Mouse (Mus musculus) layer of hippocampus, postnatal 25 days (tissue): ENCODE data around the gene Mfap2. TPM values are rescaled to one million over a fixed set of nuclear protein-coding genes. Genes with fewer than 3 reads are reported as not detected.
A peak's percentile ranks its signal among the peaks of the same experiment; 100 is the strongest.

ENCODE experiments used
- DNase-seq, 2 experiments: peaks; one replicate each; pipeline ENCODE4 v3.0.0; 2022; ENCODE audit warnings: mixed read lengths in 2 of 2, low spot score in 1 of 2; ENCODE audit errors: extremely low spot score in 1 of 2
- total RNA-seq, 2 experiments: library from RNA; stranded (reverse); gene quantifications; 2 replicates each; pipeline ENCODE4 v1.2.3; 2021

Mfap2 gene
- total RNA-seq, 2 experiments from 2014 or later = 5.2 to 5.7 TPM

- DNase-seq = no peak
Measured at GRCm38 (mm10) chr4:141020811-141021613, 10.8 kb downstream of the Mfap2 start.

DNA sequence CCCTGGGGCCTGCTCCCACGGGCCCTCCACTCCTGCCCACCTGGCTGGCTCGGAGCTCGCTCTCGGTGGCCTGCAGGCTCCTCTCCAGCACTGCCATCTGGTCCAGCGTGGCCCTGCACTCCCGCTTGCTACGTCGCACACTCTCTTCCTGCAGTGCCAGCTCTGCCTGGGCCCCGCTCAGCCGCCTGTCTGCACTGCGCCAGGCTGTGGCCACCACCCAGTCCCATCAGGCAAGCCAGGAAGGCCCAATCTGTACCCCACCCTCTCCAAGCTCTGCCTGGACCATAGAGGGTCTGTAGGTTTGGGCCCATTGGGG is 11.4 kb downstream of the Mfap2 start:
- no peak for DNase-seq

DNA sequence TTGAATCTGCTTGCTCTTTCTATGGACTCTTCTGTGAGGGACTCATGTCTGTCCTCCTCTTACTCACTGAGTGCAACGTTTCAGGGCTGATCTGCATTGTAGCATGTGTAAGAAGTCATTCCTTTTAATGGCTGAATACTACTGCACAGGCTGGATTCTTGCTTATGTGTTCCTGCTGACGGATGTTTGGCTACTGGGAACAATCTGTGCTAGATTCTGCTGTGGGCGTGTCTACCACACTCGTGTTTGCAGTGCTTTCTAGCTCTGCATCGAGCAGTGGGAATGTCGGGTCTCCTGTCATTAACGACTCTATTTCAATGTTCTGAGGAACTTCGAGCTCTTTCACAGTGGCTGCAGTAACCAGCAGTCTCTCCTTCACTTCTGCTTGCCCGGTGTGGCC is 13.8 kb downstream of the Mfap2 start:
- DNase-seq = no peak

DNA sequence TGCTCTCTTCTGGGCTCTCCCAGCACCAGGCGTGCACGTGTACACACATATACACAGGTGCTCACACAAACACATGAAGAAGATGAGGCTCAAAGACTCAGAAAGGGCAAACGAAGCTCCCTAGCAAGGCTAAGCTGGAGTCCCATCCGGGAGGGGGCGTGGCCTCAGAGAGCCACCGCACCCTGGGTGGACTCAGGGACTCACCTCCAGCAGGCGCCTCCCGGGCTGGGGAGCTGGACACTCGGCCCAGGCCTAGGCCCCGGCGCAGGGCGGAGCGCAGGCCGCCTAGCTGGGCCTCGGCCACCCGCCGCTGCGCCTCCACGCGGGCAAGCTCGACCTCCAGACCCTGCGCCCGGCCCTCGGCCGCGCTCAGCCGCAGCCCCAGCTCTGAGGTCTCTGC is 14.8 kb downstream of the Mfap2 start:
- DNase-seq = no peak

DNA sequence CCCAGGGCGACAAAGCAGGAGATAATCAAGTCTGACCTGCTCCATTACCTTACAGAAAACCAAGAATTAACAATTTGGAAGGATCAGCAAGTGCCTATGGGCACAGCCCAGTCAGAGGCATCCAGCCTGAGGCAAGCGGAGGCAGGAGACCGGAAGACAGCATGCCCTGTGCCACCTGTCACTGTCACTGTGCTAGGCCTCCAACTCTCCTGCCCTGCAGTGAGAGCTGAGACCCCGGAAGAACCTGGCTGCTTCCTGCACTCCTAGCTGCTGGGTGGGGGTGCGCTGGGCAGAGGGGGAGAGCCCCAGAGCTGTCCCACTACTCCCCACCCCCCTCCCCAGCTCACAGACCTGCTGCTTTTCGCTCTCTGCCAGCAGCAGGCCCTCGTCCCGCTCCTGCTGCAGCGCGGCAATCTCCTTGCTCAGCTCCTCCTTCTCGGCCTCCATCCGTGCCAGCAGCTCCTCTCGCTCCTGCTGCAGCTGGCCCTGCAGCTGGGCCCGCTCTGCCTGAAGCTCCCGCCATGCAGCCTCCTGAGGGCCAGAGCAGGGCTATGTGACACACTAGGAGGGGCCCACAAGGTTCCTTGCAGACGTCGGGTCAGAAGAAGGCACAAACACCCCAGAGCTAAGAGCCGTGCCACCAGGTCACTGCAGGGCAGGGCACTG is 20.5 kb downstream of the Mfap2 start:
- DNase-seq = no peak

DNA sequence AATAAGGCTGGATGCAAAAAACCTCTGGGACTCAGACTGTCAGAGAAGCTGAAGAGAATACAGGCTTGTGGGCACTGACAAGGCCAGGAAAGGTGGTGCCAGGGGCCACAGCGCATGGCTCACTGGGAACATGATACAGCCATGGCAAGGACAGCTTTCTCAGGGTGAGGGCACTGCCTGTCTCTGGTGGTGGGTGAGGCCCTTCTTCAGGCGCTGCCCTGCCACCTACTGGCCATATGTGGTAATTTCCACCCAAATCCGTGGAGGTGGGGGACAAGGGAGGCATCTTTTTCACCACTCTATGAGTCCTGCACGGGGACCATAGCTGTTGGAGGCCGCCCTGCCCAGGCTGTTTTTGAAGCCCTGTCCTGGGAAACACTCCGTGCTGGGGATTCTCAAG is 21.5 kb downstream of the Mfap2 start:
- DNase-seq = peak; percentile 75 to 88

- no peak for DNase-seq
Measured at GRCm38 (mm10) chr4:141033606-141034549, 23.7 kb downstream of the Mfap2 start.

GRCm38 (mm10) chr4:141041117-141041516 is 30.9 kb downstream of the Mfap2 start:
- DNase-seq = no peak

DNA sequence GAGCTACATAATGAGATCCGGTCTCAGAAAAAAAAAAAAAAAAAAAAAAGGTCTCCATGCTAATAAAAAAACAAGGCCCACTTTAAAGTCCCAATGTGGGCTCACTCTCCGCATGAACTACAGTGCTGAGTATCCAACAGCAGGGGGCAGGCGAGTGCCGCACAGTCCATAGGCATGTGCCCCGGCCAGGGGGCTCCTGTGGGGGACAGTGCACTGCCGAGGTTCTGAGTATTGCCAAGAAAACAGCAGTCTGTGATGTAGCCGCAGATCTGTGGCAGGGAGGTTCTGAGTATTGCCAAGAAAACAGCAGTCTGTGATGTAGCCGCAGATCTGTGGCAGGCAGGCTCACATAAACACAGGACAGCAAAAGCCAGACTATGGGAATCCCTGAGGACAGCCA is 34.6 kb downstream of the Mfap2 start:
- peak; percentile 56 to 75 for DNase-seq

DNA sequence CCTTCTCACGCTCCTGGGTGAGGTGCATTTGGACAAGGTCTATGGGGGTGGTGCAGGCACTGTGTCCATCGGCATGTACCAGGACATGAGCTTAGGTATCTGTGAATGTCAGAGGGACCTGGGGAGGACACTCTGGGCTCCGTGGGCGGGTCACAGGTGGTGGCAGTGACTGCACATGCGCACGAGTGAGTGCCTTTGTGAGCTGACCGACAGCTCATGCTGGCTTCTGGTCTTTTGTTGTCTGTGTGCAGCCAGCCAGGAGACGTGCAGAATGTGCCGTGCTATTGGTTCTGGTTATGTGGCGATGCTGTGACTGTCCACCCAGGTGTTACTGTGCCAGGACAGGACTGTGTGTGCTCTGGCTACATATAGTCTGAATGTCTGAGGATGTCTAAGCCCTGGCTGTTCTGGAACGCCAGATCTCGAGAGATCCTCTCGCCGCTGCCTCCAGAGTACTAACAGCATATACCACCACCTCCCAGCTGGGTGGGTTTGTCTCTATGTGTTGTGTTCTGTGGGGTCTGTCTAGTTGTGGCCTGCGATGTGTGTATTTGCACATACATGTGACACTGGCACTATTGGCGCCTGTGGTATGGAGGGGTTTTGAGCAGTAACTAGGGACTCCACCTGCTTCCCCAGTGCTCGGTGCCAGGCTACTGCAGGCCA is 38.7 kb downstream of the Mfap2 start:
- DNase-seq = no peak

- no peak for DNase-seq
Measured at GRCm38 (mm10) chr4:141049476-141049835, 39.2 kb downstream of the Mfap2 start.

- no peak for DNase-seq
Measured at GRCm38 (mm10) chr4:141052442-141052841, 42.2 kb downstream of the Mfap2 start.

DNA sequence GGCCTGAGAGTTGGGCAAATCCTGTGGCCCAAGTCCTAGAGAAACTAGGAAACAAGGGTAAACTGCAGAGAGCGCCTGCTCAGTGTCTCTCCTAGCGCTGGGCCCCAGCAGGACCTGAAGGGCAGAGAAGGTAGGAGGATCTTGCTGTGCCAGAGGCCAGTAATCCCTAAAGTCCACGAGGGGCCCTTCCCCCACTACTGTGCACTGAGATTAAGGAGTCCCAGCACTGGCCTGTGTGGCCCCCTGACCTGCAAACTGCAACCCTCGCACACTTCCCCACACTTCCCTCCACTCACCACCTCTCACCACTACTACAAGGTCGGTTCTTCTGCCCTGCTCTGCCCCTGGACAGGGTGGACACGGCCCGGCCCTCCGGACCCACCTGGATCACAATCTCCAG is 42.9 kb downstream of the Mfap2 start:
- DNase-seq = no peak

DNA sequence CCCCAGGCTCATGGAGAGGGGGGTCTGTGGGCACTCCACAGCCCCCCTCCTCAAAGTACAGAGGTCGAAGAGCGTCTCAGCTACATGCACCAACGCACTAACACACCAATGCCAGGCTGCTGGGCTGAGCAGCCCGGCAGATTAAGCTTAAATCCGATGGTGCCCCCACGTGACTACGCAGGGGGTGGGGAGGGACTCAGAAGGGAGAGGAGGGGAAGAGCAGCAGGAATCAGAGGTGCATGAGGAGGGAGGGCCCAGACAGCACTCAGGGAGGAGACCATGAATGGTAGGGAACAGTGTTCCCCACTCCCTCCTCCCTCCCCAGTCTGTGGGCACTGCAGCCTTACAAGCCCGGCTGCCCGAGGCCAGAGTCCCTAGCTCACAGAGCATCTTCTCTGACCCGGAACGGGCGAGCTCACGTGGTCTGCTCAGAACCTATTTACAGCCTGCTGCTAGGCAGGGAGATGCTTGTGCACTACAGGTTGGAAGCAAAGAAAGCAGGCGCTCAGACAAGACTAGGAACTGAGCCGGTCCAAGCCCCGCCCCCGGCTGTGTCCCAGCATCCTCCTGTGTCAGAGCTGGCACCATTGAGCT is 43.4 kb downstream of the Mfap2 start:
- DNase-seq = peak; percentile 56 to 71

DNA sequence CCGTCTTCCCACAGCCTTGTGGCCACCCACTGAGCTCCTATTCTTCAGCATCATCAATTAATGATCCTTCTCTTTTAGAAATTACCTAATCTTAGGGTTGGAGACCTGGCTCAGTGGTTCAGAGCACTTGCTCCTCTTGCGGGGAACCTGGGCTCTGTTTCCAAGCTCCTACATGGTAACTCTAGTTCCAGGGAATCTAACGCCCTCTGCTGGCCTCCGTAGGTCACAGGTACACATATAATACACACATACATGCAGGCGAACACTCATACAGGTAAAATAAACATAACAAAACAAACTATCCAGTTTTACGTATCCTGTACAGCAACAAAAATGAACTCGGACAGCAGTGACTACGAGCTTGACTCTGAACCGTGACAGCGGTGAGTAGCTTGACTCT is 46.8 kb downstream of the Mfap2 start:
- no peak for DNase-seq

DNA sequence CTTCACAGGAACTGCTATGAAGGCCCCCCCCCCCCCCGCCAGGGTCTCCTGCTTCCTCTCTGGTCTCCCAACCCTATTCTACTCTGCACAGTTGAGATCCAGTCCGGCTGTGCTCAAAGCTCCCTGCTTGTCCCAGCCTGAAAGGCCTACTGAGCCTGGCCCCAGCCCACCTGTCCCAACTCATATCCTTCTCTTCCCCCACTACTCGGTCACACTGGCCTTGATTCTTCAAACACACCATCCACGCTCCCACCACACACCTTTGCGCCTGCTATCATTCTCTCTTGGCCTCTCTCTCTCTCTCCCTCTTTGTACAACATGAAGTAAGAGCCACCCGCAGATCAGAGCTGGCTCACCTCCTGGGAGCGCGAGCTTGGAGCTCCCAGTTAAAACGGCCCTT is 48.6 kb downstream of the Mfap2 start:
- DNase-seq = no peak

GRCm38 (mm10) chr4:141059616-141060425 is 49.6 kb downstream of the Mfap2 start:
- DNase-seq = no peak

GRCm38 (mm10) chr4:141060426-141061301 is 50.4 kb downstream of the Mfap2 start, which contains the start of gene Crocc:
TSS of gene Crocc (minus strand) at chr4:141060550.
- peak; percentile 99 to 100 for DNase-seq
